Mouse (Mus musculus) limb, embryonic 11.5 days (tissue): ENCODE data around the gene Rin2. TPM values are rescaled to one million over a fixed set of nuclear protein-coding genes. Genes with fewer than 3 reads are reported as not detected.

Experiments used
- ATAC-seq: fragments of 200-750 bp; cut with Nextera tagmentation; 2 replicates; pipeline ENCODE4 v1.8.0; 2017; ENCODE audit warnings: low read depth; ENCODE audit not compliant: insufficient number of reproducible peaks, low FRiP score, low TSS enrichment
- DNase-seq: peaks from one replicate; pipeline ENCODE4 v3.0.0-alpha.2; 2015; ENCODE audit warnings: low spot score
- H3K27ac ChIP-seq: fragments of 300-500 bp; sonication (generic); replicated peaks from 2 replicates; pipeline ENCODE4 v1.5.1; 2014; ENCODE audit warnings: low read depth, mild to moderate bottlenecking, low read length
- H3K27me3 ChIP-seq: fragments of 300-500 bp; sonication (generic); 2 replicates; pipeline ENCODE4 v1.6.1; 2014; ENCODE audit warnings: mild to moderate bottlenecking, low read length, mixed read lengths; ENCODE audit not compliant: control insufficient read depth, insufficient read depth
- H3K36me3 ChIP-seq: fragments of 300-500 bp; sonication (generic); 2 replicates; pipeline ENCODE4 v1.6.1; 2014; ENCODE audit warnings: mild to moderate bottlenecking, low read length, moderate library complexity, mixed read lengths; ENCODE audit not compliant: control insufficient read depth, insufficient read depth
- H3K4me1 ChIP-seq: fragments of 300-500 bp; sonication (generic); 2 replicates; pipeline ENCODE4 v1.6.1; 2014; ENCODE audit warnings: low read length, mixed read lengths; ENCODE audit not compliant: control insufficient read depth, insufficient read depth
- H3K4me2 ChIP-seq: fragments of 300-500 bp; sonication (generic); 2 replicates; pipeline ENCODE4 v1.6.1; 2014; ENCODE audit warnings: low read depth, mild to moderate bottlenecking, moderate library complexity; ENCODE audit not compliant: severe bottlenecking
- H3K4me3 ChIP-seq: fragments of 300-500 bp; sonication (generic); 2 replicates; pipeline ENCODE4 v1.5.1; 2014; ENCODE audit warnings: low read depth, low read length
- H3K9ac ChIP-seq: fragments of 300-500 bp; sonication (generic); 2 replicates; pipeline ENCODE4 v1.6.1; 2014; ENCODE audit warnings: mild to moderate bottlenecking, low read length
- H3K9me3 ChIP-seq: fragments of 300-500 bp; sonication (generic); 2 replicates; pipeline ENCODE4 v1.6.1; 2016; ENCODE audit warnings: low read length; ENCODE audit not compliant: control insufficient read depth
- WGBS: fragments of 180-500 bp; shearing (Covaris S2); extraction: QIAGEN DNeasy Blood & Tissue Kit; methylation state at CpG from one replicate; pipeline ENCODE4 v1.1.7; 2014; 5-methylcytosine and 5-hydroxymethylcytosine counted together
- polyA plus RNA-seq: library from polyadenylated mRNA; unstranded; fragments of >200 nt; fragmentation: Nextera tagmentation; extraction: Ambion mirVana; gene quantifications from 2 replicates; pipeline ENCODE4 v1.2.1, GENCODE M21; 2014

Gene Rin2
- polyA plus RNA-seq, 1 experiment from 2014 or later, result 19.9 TPM

DNA sequence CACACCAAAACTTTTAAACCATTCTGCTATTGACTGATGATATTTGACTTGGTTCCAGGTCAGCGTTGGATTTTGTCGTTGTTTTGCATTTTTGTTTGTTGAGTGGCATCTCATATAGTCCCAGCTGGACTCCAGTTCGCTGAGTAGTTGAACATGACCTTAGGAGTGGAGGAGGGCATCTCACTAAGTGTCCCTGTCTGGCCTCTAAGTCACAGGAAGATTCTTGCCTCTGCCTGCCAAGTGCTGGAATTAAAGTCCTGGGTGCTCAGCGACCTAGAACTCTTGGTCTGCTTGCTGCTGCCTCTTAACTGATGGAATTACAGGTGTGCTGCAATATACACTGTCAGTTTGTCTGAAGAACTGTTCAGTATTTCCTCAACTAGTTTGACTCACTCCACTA is 154.2 kb downstream of the Rin2 start:
- no peak overlapping the region for H3K4me3 ChIP-seq
- no peaks in the 10 kb centered on the region for H3K9me3 ChIP-seq
- H3K27ac ChIP-seq, result no peak overlapping the region
- peaks cover 5% of the 10 kb centered on the region; the same call in 1 of the 2 replicates for H3K4me1 ChIP-seq
- no peaks in the 10 kb centered on the region for H3K27me3 ChIP-seq
- 81% methylated on average over 4 of the region's 4 CpGs for WGBS
- ATAC-seq, result no peak
- H3K4me2 ChIP-seq, result no peak overlapping the region; the same call in 1 of the 2 replicates
- no peaks in the 10 kb centered on the region for H3K36me3 ChIP-seq
- DNase-seq, result no peak
- H3K9ac ChIP-seq, result no peak overlapping the region

DNA sequence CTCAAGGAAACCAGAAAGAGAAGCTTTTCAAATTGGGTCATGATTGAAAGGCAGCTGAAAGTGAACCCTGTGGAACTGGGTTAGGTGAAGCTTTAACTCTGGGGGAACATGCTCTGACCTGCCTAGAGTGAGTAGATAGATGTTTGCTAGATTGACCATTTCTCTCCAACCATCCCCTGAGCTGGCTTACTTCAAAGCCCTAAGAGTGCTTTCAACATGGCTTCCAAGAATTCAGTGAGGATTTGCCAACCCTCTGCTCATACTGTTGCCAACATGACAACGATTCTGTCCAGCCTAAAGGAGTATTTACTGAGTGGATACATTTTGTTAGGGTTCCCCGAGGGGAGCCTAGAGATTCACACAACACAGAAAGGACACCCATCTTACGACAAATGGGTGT is 155.4 kb downstream of the Rin2 start:
- no peak overlapping the region for H3K4me2 ChIP-seq
- ATAC-seq (no peak), DNase-seq (no peak)
- no peak overlapping the region for H3K4me3 ChIP-seq
- no peaks in the 10 kb centered on the region for H3K9me3 ChIP-seq
- no peaks in the 10 kb centered on the region for H3K27me3 ChIP-seq
- no peak overlapping the region for H3K27ac ChIP-seq
- H3K9ac ChIP-seq, result no peak overlapping the region
- no peaks in the 10 kb centered on the region for H3K36me3 ChIP-seq
- 88% methylated on average over 3 of the region's 3 CpGs for WGBS
- peaks cover 5% of the 10 kb centered on the region; the same call in 1 of the 2 replicates for H3K4me1 ChIP-seq

DNA sequence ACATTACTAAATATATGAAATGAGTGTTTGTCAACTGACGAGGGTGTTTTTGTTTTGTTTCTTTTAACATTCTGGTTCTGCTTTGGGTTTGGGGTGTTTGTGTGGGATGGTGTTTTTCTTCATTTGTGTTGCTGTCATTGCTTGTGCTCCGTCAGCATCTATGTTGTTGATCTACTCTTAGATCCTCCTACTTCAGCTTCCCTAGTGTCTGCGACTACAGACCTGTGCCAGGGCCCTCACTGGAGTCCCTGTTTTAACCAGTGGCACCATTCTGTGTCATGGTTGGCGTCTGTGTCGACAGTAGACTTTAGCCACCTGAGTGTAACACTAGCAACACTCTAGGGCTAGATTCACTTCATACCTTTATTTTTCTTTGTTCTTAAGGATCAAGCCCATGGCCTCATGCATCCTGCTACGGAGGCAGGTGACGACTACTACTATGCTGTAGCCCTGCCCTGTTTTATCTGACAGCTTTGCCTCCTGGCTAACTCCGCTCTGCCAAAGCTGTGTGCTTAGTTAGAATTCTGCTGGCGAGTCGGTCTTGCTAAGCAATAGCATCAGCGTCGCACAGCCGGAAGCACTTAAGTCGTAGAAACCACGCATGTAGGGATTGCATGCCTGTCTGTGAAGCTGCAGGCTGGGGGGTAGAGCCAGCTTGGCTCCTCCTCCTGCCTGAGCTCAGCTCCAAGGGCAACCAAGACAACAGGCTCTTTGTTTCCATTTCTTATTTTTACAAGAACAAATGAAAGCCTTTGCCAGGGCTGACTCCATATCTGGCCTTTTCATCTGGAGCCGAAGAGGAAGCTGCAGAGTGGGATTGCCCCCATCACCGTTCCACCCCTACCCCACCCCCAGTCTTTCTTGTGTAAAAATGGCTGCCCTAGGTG is 157.2 kb downstream of the Rin2 start:
- H3K4me1 ChIP-seq, result peaks cover 5% of the 10 kb centered on the region; the same call in 1 of the 2 replicates
- ATAC-seq (peak; percentile 88), DNase-seq (peak; percentile 76)
- no peaks in the 10 kb centered on the region for H3K36me3 ChIP-seq
- 0 out of 2 replicates have a peak overlapping the region, but pooled peaks have one; percentile 7 for H3K4me2 ChIP-seq
- H3K9me3 ChIP-seq, result no peaks in the 10 kb centered on the region
- H3K4me3 ChIP-seq, result no peak overlapping the region
- H3K27ac ChIP-seq, result peak overlapping the region; percentile 70
- no peaks in the 10 kb centered on the region for H3K27me3 ChIP-seq
- 40% methylated on average over 17 of the region's 17 CpGs for WGBS
- no peak overlapping the region for H3K9ac ChIP-seq

DNA sequence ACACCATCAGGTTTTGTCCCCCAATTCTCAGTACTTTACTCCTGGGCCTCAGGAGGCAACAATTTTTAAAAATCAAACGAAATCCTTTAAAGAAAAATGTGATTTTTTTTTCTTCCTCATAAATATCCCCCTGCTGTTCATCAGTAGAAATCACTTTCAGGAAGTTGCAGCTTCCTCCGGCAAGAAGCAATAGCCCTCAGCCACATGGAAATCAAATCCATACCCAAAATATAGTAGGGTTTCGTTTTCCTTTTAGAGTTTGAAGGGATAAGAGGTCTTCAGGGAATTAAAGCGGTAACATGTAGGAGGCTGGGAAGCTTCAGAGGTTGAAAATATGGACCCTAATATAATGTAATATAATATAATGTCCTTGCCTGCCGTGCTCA is 157.8 kb downstream of the Rin2 start:
- Histone ChIP-seq H3K36me3 (no peaks in the 10 kb centered on the region), H3K9me3 (no peaks in the 10 kb centered on the region), H3K4me1 (peaks cover 5% of the 10 kb centered on the region; the same call in 1 of the 2 replicates), H3K4me2 (no peak overlapping the region), H3K4me3 (no peak overlapping the region), H3K27ac (peak overlapping the region; percentile 70), H3K9ac (no peak overlapping the region), H3K27me3 (no peaks in the 10 kb centered on the region)
- 50% methylated on average over 5 of the region's 5 CpGs for WGBS
- ATAC-seq (no peak), DNase-seq (no peak)

DNA sequence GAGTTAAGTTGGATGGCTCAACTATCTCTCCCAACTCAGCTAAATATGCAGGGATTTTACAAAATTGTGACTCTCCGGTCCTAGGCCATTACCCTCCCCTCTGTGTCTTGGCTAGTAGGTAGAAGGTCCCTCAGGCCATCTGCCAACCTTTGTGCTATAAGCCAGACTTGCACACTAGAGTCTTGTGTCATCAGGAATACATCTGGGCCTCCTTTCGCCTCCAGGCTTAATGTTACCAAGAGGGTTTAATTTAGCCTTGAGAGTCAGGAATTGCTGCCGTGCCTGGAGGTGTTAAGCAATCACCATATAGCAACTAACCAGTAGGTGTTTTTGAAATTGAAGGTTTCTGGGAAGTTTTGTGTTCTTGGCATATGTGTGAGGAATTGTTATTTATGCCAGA is 158.3 kb downstream of the Rin2 start:
- H3K4me2 ChIP-seq, result no peak overlapping the region
- no peak overlapping the region for H3K9ac ChIP-seq
- H3K36me3 ChIP-seq, result no peaks in the 10 kb centered on the region
- DNase-seq (peak; percentile 28), ATAC-seq (no peak)
- no peak overlapping the region for H3K4me3 ChIP-seq
- H3K27ac ChIP-seq, result peak overlapping the region; percentile 70
- H3K9me3 ChIP-seq, result no peaks in the 10 kb centered on the region
- no peaks in the 10 kb centered on the region for H3K27me3 ChIP-seq
- 68% methylated on average over 3 of the region's 3 CpGs for WGBS
- H3K4me1 ChIP-seq, result peaks cover 5% of the 10 kb centered on the region; the same call in 1 of the 2 replicates

DNA sequence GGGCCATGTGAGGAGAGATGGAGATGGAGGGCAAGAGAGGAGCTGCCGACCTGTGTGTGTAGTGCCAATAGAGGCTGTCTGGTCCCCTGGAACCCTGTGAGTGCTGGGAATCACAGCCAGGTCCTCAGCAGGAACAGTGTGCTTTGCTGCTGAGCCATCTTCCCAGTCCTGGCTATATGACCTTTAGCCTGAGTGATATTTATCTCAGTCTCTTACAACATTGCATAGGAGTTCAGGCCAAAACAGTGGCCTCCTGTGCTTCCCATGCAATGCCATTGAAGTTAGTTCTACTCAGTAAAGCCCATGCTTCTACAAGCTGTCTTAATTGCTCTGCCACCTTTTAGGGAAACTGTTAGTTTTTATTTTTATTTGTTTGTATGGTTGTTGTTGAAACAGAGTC is 160.9 kb downstream of the Rin2 start:
- H3K9ac ChIP-seq, result no peak overlapping the region

DNA sequence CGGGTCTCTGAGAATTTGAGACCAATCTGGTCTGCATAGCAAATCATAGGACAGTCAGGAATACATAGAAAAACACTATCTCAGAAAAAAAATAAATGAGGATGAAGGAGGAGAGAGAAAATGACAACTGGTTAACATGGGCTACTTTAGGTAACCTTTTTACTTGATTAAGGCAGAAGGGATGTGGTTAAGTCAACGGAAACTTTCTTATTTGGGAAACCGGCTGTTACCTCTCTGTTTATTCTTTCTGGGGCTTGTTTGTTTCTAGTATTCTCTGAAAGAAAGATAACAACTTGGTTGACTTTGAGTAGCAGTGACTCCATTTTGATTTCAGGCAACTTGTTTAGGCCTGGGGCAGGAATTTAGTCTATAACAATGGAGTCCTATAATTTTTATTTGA is 163.7 kb downstream of the Rin2 start:
- Histone ChIP-seq H3K4me2 (no peak overlapping the region), H3K9ac (no peak overlapping the region), H3K27ac (no peak overlapping the region), H3K9me3 (no peaks in the 10 kb centered on the region), H3K4me3 (no peak overlapping the region), H3K36me3 (no peaks in the 10 kb centered on the region), H3K4me1 (no peaks in the 10 kb centered on the region), H3K27me3 (no peaks in the 10 kb centered on the region)
- ATAC-seq (no peak), DNase-seq (no peak)
- WGBS, result 86% methylated on average over 3 of the region's 3 CpGs

More for the DNA sequence above, 160.9 kb downstream of the Rin2 start:
- H3K4me2 ChIP-seq, result no peak overlapping the region
- H3K27ac ChIP-seq, result no peak overlapping the region
- DNase-seq (no peak), ATAC-seq (no peak)
- 87% methylated on average over 1 of the region's 1 CpGs for WGBS
- no peak overlapping the region for H3K4me3 ChIP-seq
- peaks cover 5% of the 10 kb centered on the region; the same call in 1 of the 2 replicates for H3K4me1 ChIP-seq
- H3K36me3 ChIP-seq, result no peaks in the 10 kb centered on the region
- no peaks in the 10 kb centered on the region for H3K9me3 ChIP-seq
- H3K27me3 ChIP-seq, result no peaks in the 10 kb centered on the region

DNA sequence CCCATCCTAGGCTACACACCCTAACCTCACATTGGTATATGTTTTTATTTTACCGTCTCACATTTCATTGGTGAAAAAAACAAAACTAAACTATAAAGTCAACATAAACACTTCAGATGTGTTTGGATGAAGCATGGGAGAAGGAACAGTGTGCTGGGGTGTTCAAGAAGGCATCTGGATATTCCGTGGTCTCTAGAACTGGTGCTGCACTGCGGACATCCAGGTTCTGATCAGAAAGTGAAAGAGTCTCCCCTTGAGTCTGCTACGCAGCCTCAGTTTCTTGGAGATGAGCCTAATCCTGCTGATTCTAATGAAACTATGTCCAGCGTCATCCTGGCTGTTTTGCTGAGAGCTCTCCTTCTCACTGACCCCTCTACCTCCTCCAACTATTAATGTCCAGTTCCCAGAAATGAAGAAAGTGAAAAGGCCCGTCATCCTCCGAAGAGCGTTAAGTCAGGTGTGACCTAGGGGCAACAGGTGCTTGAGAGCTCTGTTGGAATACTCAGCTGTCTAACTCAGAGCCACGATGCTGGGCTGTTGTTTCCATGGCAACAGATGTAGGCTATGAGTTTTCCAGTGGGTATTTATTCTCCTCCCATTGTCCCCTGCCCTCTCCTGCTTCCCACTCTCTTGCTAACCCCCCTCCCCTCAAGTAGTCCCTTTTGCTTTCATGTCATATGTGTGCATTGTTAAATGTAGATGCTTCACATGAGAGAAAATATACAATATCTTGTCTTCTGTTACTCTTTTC is 164.7 kb downstream of the Rin2 start:
- Histone ChIP-seq H3K9ac (no peak overlapping the region), H3K4me3 (no peak overlapping the region), H3K27ac (no peak overlapping the region), H3K36me3 (no peaks in the 10 kb centered on the region), H3K27me3 (no peaks in the 10 kb centered on the region), H3K4me1 (no peaks in the 10 kb centered on the region), H3K4me2 (no peak overlapping the region), H3K9me3 (no peaks in the 10 kb centered on the region)
- WGBS, result 85% methylated on average over 9 of the region's 9 CpGs
- DNase-seq, result no peak
- ATAC-seq, result no peak
